Mouse (Mus musculus) hematopoietic multipotent progenitor cell, adult 10-12 weeks (in vitro differentiated cells): ENCODE data around the gene Cdh18. TPM values are rescaled to one million over a fixed set of nuclear protein-coding genes. Genes with fewer than 3 reads are reported as not detected.

Experiments
- polyA plus RNA-seq: library from polyadenylated mRNA; stranded (reverse); fragments of >175 nt; gene quantifications from 2 replicates; pipeline ENCODE4 v1.2.3, GENCODE M21; 2012; ENCODE audit warnings: low replicate concordance

Cdh18 gene
- polyA plus RNA-seq, result not detected in 2 replicates

GRCm38 (mm10) chr15:22548711-22549271, at the start of gene Cdh18:
Gene Cdh18 (plus strand): TSS chr15:22549022.

